In the genomic region with DNA sequence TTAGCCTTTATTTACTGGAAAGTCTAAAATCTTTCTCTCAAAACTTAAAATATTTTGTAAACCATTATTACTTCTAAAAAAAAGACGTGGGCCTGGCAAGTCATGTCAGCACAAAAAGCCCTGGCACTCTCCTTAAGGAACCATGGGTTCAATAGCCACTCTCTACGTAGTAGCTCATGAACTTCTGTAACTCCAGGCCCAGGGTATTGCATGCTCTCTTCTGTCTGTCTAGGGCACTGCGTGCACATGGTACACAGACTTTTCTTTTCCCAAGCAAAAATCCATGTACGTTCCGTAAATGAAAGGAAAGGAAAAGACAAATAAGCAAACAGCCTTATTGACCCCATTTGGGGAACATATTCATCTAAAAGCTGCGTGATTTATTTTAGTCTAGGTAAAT, we compare ENCODE assay signal across 18 mouse cellular contexts.
DNase-seq lines count a peak whose midpoint lies in the region; ATAC-seq and TF ChIP-seq lines count a peak whose summit lies in the region.
"Had no signal": no experiment of that assay in that cellular context is flagged by ENCODE, and none has a peak within 500 bp of the region (broad histone marks: within the 10 kb centered on the region; RNA-seq: fewer than 3 reads in every experiment).

No protein-coding gene starts in this region.

- H3K9me3 ChIP-seq in neural tube, embryonic 13.5 days = no peaks in the 10 kb centered on the region
- H3K9me3 ChIP-seq: heart, embryonic 10.5 days; intestine, embryonic 15.5 days had no signal

- TF ChIP-seq POLR2A in olfactory bulb, adult 2 months (IDR thresholded peaks at IDR 0.05; ENCODE audit: insufficient read depth, low read depth, low read length) = no peak
- no peak for TF ChIP-seq POLR2A in heart, adult 2 months (IDR thresholded peaks at IDR 0.05; ENCODE audit: insufficient read depth, low read depth, low read length)

- no peak for TF ChIP-seq EP300 in heart, adult 2 months (IDR thresholded peaks at IDR 0.05; ENCODE audit: insufficient read depth, low read depth, low read length)

- no peaks in the 10 kb centered on the region for H3K79me2 ChIP-seq in heart, adult 2 months (replicated peaks; ENCODE audit: control insufficient read depth, insufficient read depth, low read length)

- peak; percentile 9 for DNase-seq in embryo, embryonic 11 days
- no peak for DNase-seq in embryo, embryonic 10.5 days (ENCODE audit: low spot score)
- peak; percentile 17 for DNase-seq in kidney, adult 9 months
- DNase-seq in kidney, postnatal 4 days = no peak
- DNase-seq in neural tube, embryonic 10.5 days (ENCODE audit: extremely low spot score, low spot score) = no peak
- DNase-seq in heart, adult 2 months = no peak
- DNase-seq: adrenal gland, postnatal 10 days; cerebellum, adult 9-10 months; gastrocnemius, postnatal 25 days; heart, postnatal 14 days; lung, postnatal 10 days; right cerebral cortex, adult 18-20 months; thymus, postnatal 36 days had no signal

- no peak for TF ChIP-seq CTCF in olfactory bulb, adult 2 months (IDR thresholded peaks at IDR 0.05; ENCODE audit: insufficient read depth, low read depth, low read length)
- TF ChIP-seq CTCF in heart, adult 2 months (IDR thresholded peaks at IDR 0.05) = no peak

- peaks cover 9% of the 10 kb centered on the region; the same call in 1 of the 2 replicates for H3K4me1 ChIP-seq in neural tube, embryonic 13.5 days (replicated peaks)
- H3K4me1 ChIP-seq in olfactory bulb, adult 2 months (ENCODE audit: control insufficient read depth, insufficient read depth, low read length) = peaks cover 5% of the 10 kb centered on the region
- no peaks in the 10 kb centered on the region for H3K4me1 ChIP-seq in heart, adult 2 months (ENCODE audit: control insufficient read depth, insufficient read depth, low read length)
- H3K4me1 ChIP-seq: intestine, embryonic 15.5 days had no signal

- H3K27me3 ChIP-seq in neural tube, embryonic 13.5 days = no peaks in the 10 kb centered on the region; the same call in 1 of the 2 replicates
- H3K27me3 ChIP-seq in heart, adult 2 months (ENCODE audit: control insufficient read depth, insufficient read depth, low read length) = no peaks in the 10 kb centered on the region; the same call in 1 of the 2 replicates
- H3K27me3 ChIP-seq: intestine, embryonic 15.5 days had no signal

- no peak overlapping the region for H3K9ac ChIP-seq in neural tube, embryonic 13.5 days
- no peak overlapping the region for H3K9ac ChIP-seq in heart, adult 2 months (ENCODE audit: low read depth, low read length)
- H3K9ac ChIP-seq: intestine, embryonic 15.5 days; liver, embryonic 14.5 days had no signal

- intact Hi-C loops in heart, adult 2 months (cut with DNase I) = no loop called here

- H3K27ac ChIP-seq in neural tube, embryonic 13.5 days (replicated peaks) = peak overlapping the region; percentile 65
- peak overlapping the region; percentile 93 for H3K27ac ChIP-seq in olfactory bulb, adult 2 months (ENCODE audit: insufficient read depth, low read depth, low read length)
- no peak overlapping the region for H3K27ac ChIP-seq in heart, adult 2 months
- H3K27ac ChIP-seq: heart, embryonic 10.5 days; intestine, embryonic 15.5 days; liver, embryonic 14.5 days had no signal

- no peak overlapping the region for H3K4me2 ChIP-seq in neural tube, embryonic 13.5 days
- H3K4me2 ChIP-seq: intestine, embryonic 15.5 days had no signal

- WGBS in neural tube, embryonic 13.5 days = 81% methylated on average over 6 of the region's 6 CpGs
- 31% methylated on average over 6 of the region's 6 CpGs for WGBS in olfactory bulb, adult 2 months
- 87% methylated on average over 6 of the region's 6 CpGs for WGBS in heart, adult 2 months

- no peak for ATAC-seq in neural tube, embryonic 13.5 days (ENCODE audit: low read depth)
- ATAC-seq: intestine, embryonic 15.5 days had no signal

- H3K4me3 ChIP-seq in neural tube, embryonic 13.5 days = no peak overlapping the region
- H3K4me3 ChIP-seq in olfactory bulb, adult 2 months (ENCODE audit: insufficient read depth, low read depth, low read length) = no peak overlapping the region
- no peak overlapping the region for H3K4me3 ChIP-seq in heart, adult 2 months
- H3K4me3 ChIP-seq: heart, embryonic 10.5 days; intestine, embryonic 15.5 days had no signal

- H3K36me3 ChIP-seq in neural tube, embryonic 13.5 days = no peaks in the 10 kb centered on the region
- no peaks in the 10 kb centered on the region for H3K36me3 ChIP-seq in heart, adult 2 months (ENCODE audit: control insufficient read depth, insufficient read depth, low read length)
- H3K36me3 ChIP-seq: heart, embryonic 10.5 days; intestine, embryonic 15.5 days had no signal

Comparison
In these comparisons a context has a peak if more than half of its experiments do, and no peak if none do; other contexts are left out.
1. DNase-seq: peak in embryo, embryonic 11 days (single experiment) and kidney, adult 9 months (single experiment); none in embryo, embryonic 10.5 days (single experiment), kidney, postnatal 4 days (0 of 2), neural tube, embryonic 10.5 days (single experiment) and heart, adult 2 months (0 of 2).